In the genomic region with DNA sequence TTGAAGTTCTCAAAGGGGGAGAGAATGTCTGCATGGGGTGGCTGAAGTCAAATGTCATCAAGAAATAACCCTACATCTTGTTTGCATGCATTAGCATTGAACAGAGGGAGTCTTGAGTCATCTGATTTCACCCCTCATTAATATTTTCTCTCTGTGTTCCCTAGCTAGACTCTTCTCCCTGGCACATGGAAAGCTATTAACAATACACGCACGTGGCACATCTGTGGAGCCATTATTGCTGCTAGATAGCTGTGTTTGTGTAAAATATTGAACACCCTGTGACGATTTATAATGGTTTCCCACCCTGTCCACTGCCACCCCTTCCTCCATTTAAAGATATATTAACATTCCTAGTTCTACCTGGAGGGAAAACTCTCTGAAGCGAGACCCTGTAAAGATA, we compare ENCODE assay signal across 23 mouse cellular contexts.
DNase-seq lines count a peak whose midpoint lies in the region; ATAC-seq and TF ChIP-seq lines count a peak whose summit lies in the region.
"Had no signal": no experiment of that assay in that cellular context is flagged by ENCODE, and none has a peak within 500 bp of the region (broad histone marks: within the 10 kb centered on the region; RNA-seq: fewer than 3 reads in every experiment).

No protein-coding gene starts in this region.

- H3K27me3 ChIP-seq in forebrain, embryonic 12.5 days, result no peaks in the 10 kb centered on the region
- H3K27me3 ChIP-seq in forebrain, embryonic 14.5 days (replicated peaks; ENCODE audit: control insufficient read depth, insufficient read depth, low read length), result no peaks in the 10 kb centered on the region
- no peaks in the 10 kb centered on the region for H3K27me3 ChIP-seq in midbrain, embryonic 13.5 days
- no peaks in the 10 kb centered on the region for H3K27me3 ChIP-seq in neural tube, embryonic 15.5 days (replicated peaks)
- no peaks in the 10 kb centered on the region for H3K27me3 ChIP-seq in liver, embryonic 11.5 days (replicated peaks; ENCODE audit: control insufficient read depth, insufficient read depth, low read length)
- H3K27me3 ChIP-seq: embryonic facial prominence, embryonic 12.5 days; forebrain, embryonic 13.5 days; heart, embryonic 12.5 days had no signal

- H3K9me3 ChIP-seq in forebrain, embryonic 12.5 days, result no peaks in the 10 kb centered on the region
- no peaks in the 10 kb centered on the region for H3K9me3 ChIP-seq in forebrain, embryonic 14.5 days (replicated peaks; ENCODE audit: control insufficient read depth, low read length)
- no peaks in the 10 kb centered on the region for H3K9me3 ChIP-seq in midbrain, embryonic 13.5 days
- H3K9me3 ChIP-seq in neural tube, embryonic 15.5 days (replicated peaks), result no peaks in the 10 kb centered on the region
- H3K9me3 ChIP-seq in liver, embryonic 11.5 days (ENCODE audit: control insufficient read depth, low read length), result no peaks in the 10 kb centered on the region
- H3K9me3 ChIP-seq: embryonic facial prominence, embryonic 12.5 days; forebrain, embryonic 13.5 days; heart, embryonic 12.5 days had no signal

- no peak for TF ChIP-seq CTCF in layer of hippocampus, adult 2 months (conservative IDR thresholded peaks at IDR 0.05)
- no peak for TF ChIP-seq CTCF in gastrocnemius, adult 2 months (IDR thresholded peaks at IDR 0.05)

- H3K9ac ChIP-seq in forebrain, embryonic 12.5 days, result no peak overlapping the region
- no peak overlapping the region for H3K9ac ChIP-seq in forebrain, embryonic 14.5 days (ENCODE audit: low read length)
- H3K9ac ChIP-seq in midbrain, embryonic 13.5 days (replicated peaks), result no peak overlapping the region
- no peak overlapping the region for H3K9ac ChIP-seq in neural tube, embryonic 15.5 days (replicated peaks)
- H3K9ac ChIP-seq in liver, embryonic 11.5 days (ENCODE audit: low read depth, low read length), result no peak overlapping the region
- H3K9ac ChIP-seq: embryonic facial prominence, embryonic 12.5 days; forebrain, embryonic 13.5 days; heart, embryonic 12.5 days; liver, postnatal 0 days had no signal

- no peak for DNase-seq in forebrain, embryonic 14.5 days (ENCODE audit: low spot score)
- no peak for DNase-seq in layer of hippocampus, adult 2 months (ENCODE audit: low spot score in 2 of 2)
- no peak for DNase-seq in layer of hippocampus, postnatal 25 days (ENCODE audit: extremely low spot score in 1 of 2, low spot score in 1 of 2)
- DNase-seq in gastrocnemius, adult 2 months, result no peak
- DNase-seq in liver, embryonic 11.5 days (ENCODE audit: low spot score), result no peak
- DNase-seq: adrenal gland, adult 8-10 months; cerebellum, adult 18-20 months; cerebellum, postnatal 14 days; gastrocnemius, postnatal 10 days; heart, postnatal 14 days; kidney, adult 11 months; layer of hippocampus, adult 9-11 months; liver, postnatal 0 days; lung, postnatal 14 days; right cerebral cortex, adult 18-20 months; thymus, adult 2 months had no signal

- intact Hi-C loops in gastrocnemius, adult 2 months (cut with DNase I), result no loop called here

- no peak for ATAC-seq in forebrain, embryonic 12.5 days (ENCODE audit: low FRiP score)
- no peak for ATAC-seq in forebrain, embryonic 14.5 days
- no peak for ATAC-seq in midbrain, embryonic 13.5 days
- peak; percentile 56 for ATAC-seq in neural tube, embryonic 15.5 days (ENCODE audit: low FRiP score)
- ATAC-seq in liver, embryonic 11.5 days (replicated peaks; ENCODE audit: low FRiP score), result no peak
- ATAC-seq: activated CD4-positive, CD25-positive, alpha-beta regulatory T cell, adult 4 months; liver, postnatal 0 days had no signal

- 70% methylated on average over 4 of the region's 4 CpGs for WGBS in forebrain, embryonic 12.5 days
- 66% methylated on average over 4 of the region's 4 CpGs for WGBS in forebrain, embryonic 14.5 days
- 60% methylated on average over 4 of the region's 4 CpGs for WGBS in midbrain, embryonic 13.5 days
- 34% methylated on average over 4 of the region's 4 CpGs for WGBS in neural tube, embryonic 15.5 days
- WGBS in liver, embryonic 11.5 days, result 66% methylated on average over 4 of the region's 4 CpGs

- H3K4me2 ChIP-seq in forebrain, embryonic 12.5 days, result no peak overlapping the region
- no peak overlapping the region for H3K4me2 ChIP-seq in forebrain, embryonic 14.5 days (ENCODE audit: low read length)
- H3K4me2 ChIP-seq in midbrain, embryonic 13.5 days (replicated peaks), result no peak overlapping the region
- no peak overlapping the region for H3K4me2 ChIP-seq in neural tube, embryonic 15.5 days
- H3K4me2 ChIP-seq in liver, embryonic 11.5 days, result no peak overlapping the region
- H3K4me2 ChIP-seq: embryonic facial prominence, embryonic 12.5 days; forebrain, embryonic 13.5 days; heart, embryonic 12.5 days had no signal

- H3K4me3 ChIP-seq in forebrain, embryonic 12.5 days (replicated peaks), result no peak overlapping the region
- no peak overlapping the region for H3K4me3 ChIP-seq in forebrain, embryonic 14.5 days (ENCODE audit: low read depth, low read length)
- H3K4me3 ChIP-seq in layer of hippocampus, adult 2 months, result no peak overlapping the region
- H3K4me3 ChIP-seq in midbrain, embryonic 13.5 days (replicated peaks), result no peak overlapping the region
- H3K4me3 ChIP-seq in neural tube, embryonic 15.5 days (replicated peaks), result no peak overlapping the region
- no peak overlapping the region for H3K4me3 ChIP-seq in gastrocnemius, adult 2 months
- no peak overlapping the region for H3K4me3 ChIP-seq in liver, embryonic 11.5 days (ENCODE audit: low read depth, low read length)
- H3K4me3 ChIP-seq: embryonic facial prominence, embryonic 12.5 days; forebrain, embryonic 13.5 days; heart, embryonic 12.5 days had no signal

- no peaks in the 10 kb centered on the region for H3K36me3 ChIP-seq in forebrain, embryonic 12.5 days (replicated peaks)
- H3K36me3 ChIP-seq in forebrain, embryonic 14.5 days (ENCODE audit: control insufficient read depth, insufficient read depth, low read length), result no peaks in the 10 kb centered on the region
- no peaks in the 10 kb centered on the region for H3K36me3 ChIP-seq in midbrain, embryonic 13.5 days
- H3K36me3 ChIP-seq in neural tube, embryonic 15.5 days, result no peaks in the 10 kb centered on the region
- no peaks in the 10 kb centered on the region for H3K36me3 ChIP-seq in liver, embryonic 11.5 days (ENCODE audit: control insufficient read depth, insufficient read depth, low read length)
- H3K36me3 ChIP-seq: embryonic facial prominence, embryonic 12.5 days; heart, embryonic 12.5 days had no signal

- 0 out of 2 replicates have a peak overlapping the region, but pooled peaks have one; percentile 25 for H3K27ac ChIP-seq in forebrain, embryonic 12.5 days
- H3K27ac ChIP-seq in forebrain, embryonic 14.5 days (ENCODE audit: low read depth, low read length), result no peak overlapping the region
- peak overlapping the region; percentile 78; the same call in 1 of the 2 replicates for H3K27ac ChIP-seq in layer of hippocampus, adult 2 months
- H3K27ac ChIP-seq in midbrain, embryonic 13.5 days, result 0 out of 2 replicates have a peak overlapping the region, but pooled peaks have one; percentile 45
- peak overlapping the region; percentile 64 for H3K27ac ChIP-seq in neural tube, embryonic 15.5 days (replicated peaks)
- no peak overlapping the region for H3K27ac ChIP-seq in gastrocnemius, adult 2 months
- no peak overlapping the region for H3K27ac ChIP-seq in liver, embryonic 11.5 days (ENCODE audit: low read depth, low read length)
- H3K27ac ChIP-seq: embryonic facial prominence, embryonic 12.5 days; forebrain, embryonic 13.5 days had no signal

- peaks cover 5% of the 10 kb centered on the region; the same call in 1 of the 2 replicates for H3K4me1 ChIP-seq in forebrain, embryonic 12.5 days
- peaks cover 3% of the 10 kb centered on the region; the same call in 1 of the 2 replicates for H3K4me1 ChIP-seq in forebrain, embryonic 14.5 days (ENCODE audit: control insufficient read depth, insufficient read depth, low read length)
- H3K4me1 ChIP-seq in midbrain, embryonic 13.5 days (replicated peaks), result peaks cover 15% of the 10 kb centered on the region
- peaks cover 13% of the 10 kb centered on the region for H3K4me1 ChIP-seq in neural tube, embryonic 15.5 days
- H3K4me1 ChIP-seq in liver, embryonic 11.5 days (replicated peaks; ENCODE audit: control insufficient read depth, insufficient read depth, low read length), result no peaks in the 10 kb centered on the region
- H3K4me1 ChIP-seq: embryonic facial prominence, embryonic 12.5 days; heart, embryonic 12.5 days had no signal

Comparison
In these comparisons a context has a peak if more than half of its experiments do, and no peak if none do; other contexts are left out.
1. H3K27ac ChIP-seq: peak in forebrain, embryonic 12.5 days (single experiment), layer of hippocampus, adult 2 months (single experiment), midbrain, embryonic 13.5 days (single experiment) and neural tube, embryonic 15.5 days (single experiment); none in forebrain, embryonic 14.5 days (single experiment), gastrocnemius, adult 2 months (single experiment) and liver, embryonic 11.5 days (single experiment).